Mouse (Mus musculus) retina, postnatal 1 day (tissue): ENCODE measurements around the gene Gsta2.
"Not testable (repeated sequence)": the region's sequence is repeated elsewhere in the genome, so short reads cannot be mapped to it uniquely, and the experiment has no call there.

Experiments used
- DNase-seq: peaks from one replicate; pipeline ENCODE4 v3.0.0-alpha.2; 2012

Gsta2 gene

DNA sequence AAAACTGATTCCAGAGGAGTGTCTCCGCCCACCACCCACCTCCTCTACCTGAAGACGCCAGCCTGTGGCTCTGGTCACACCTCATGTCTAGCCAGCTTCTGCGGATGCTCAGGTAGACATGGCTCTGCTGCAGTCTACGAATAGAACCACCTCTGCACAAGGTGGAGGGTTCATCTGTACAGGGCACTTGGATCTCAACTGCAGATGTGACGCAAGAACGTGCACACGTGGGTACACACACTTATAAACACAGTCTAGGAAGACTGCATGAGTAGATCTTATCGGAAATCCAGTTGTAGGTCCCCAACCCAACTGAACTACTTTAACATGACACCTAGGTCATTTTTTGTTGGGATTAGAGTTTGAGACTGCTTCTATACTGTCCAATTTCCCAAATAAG lies at the start of gene Gsta2:
Gsta2 (minus strand) TSS at position 178 of the 400 bp plus-strand sequence.
- DNase-seq, result no peak

DNA sequence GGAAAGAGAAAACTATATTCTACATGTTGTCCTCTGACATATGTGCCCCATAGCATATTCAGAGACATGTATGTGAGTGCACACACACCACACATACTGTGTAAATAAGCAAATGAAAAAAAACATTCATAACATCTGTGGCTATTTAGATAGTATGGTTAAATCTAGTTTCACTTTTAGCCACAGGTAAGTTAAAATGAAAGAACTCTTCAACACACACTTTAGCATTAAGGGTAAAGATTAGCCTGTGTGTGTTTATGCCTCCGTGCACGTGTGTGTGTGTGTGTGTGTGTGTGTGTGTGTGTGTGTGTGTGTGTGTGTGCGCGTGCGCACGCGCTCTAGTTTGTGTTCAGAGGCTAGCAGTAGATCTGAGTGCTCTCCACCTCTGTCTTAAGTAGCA lies 46.0 kb upstream of the Gsta2 start:
- DNase-seq, result no peak

DNA sequence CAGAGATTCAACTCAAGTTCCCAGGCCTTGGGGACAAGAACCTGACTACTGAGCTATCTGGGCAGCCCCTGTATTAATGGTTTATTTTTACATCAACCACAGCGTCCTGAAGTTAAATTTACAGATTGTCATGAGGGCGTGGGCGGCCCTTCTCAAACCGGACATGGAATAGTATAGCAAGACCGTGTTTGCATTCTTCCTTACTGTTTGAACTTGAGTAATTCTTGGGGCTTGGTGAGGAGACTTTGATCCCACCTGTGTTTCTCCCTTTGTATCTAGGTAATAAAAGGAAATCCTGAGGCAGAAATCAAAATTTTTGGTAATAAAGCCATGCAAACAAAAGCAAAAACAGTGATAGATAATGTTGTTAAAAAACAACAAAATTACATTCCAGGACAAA lies 45.0 kb upstream of the Gsta2 start:
- no peak for DNase-seq

DNA sequence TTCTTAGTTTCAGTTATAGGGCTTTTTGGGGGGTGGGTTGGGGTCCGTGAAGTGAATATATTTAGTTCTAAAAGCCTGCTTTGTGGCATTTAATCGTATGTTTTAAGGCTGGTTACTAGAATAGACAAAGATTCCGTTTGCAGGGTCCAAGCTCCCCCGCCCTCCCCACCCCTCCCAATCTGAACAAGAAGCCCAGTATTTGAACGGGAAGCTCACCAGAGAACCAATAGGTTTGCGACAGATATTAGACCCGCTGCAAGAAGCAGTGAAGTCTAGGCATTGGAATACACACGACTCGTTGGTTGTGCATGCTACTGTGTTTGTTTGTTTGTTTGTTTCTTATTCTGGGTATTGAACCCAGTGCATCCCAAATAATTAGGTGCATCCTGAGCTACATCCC lies 40.9 kb upstream of the Gsta2 start:
- DNase-seq, result no peak

DNA sequence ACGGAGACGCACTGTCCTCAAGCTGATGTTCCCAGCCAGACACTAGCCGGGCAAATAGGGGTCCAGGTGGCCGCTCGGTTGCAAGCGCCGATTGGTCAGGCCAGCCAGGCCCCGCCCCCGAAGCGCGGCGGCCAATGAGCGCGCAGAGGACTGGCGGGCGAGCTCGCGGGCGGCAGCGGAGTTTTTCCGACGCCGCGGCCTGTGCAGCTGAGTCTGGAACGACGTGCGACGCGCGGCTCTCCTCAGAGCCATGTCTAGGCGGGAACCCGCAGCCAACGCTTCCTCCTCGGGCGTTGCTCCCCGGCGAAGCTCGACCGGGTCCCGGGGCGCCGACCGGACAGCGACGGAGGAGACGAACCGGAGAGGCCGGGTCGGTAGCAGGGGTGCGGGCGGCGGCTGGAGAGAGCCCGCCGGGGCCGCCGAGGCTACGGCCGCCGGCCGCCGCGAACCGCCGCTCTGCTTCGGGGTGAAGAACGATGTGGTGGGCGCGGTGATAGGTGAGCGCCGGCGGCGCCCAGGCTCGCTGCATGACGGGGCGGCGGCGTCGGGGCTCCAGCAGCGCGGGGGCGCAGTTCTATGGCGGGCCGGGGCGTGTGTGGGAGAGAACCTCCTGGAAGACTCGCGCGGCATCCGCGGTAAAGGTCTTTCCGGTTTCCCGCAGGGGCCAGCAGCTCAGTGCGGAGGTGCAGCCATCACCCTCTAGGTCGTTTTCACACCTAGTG lies 40.2 kb upstream of the Gsta2 start, which contains the start of gene Ddx43:
Ddx43 (plus strand) TSS at position 148 of the 722 bp plus-strand sequence.
- peak; percentile 86 for DNase-seq

DNA sequence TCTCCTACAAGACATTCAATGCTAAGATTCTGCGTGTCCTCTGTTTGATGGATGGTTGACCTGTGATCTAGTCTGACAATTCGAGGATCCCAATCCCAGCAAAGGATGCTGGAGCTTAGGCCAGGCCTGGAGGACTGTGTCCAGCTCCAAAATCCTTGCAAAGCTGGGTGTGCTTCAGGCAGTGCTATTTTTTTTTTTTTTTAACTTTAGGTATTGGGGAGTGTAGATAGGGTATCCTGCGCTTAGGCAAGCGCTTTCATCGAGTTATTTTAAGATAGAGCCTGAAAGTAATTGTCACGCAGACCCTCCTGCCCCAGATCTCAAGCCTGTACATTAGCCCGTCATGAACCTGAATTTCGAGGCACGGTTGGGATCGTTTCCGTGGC lies 39.6 kb upstream of the Gsta2 start:
- DNase-seq, result no peak

DNA sequence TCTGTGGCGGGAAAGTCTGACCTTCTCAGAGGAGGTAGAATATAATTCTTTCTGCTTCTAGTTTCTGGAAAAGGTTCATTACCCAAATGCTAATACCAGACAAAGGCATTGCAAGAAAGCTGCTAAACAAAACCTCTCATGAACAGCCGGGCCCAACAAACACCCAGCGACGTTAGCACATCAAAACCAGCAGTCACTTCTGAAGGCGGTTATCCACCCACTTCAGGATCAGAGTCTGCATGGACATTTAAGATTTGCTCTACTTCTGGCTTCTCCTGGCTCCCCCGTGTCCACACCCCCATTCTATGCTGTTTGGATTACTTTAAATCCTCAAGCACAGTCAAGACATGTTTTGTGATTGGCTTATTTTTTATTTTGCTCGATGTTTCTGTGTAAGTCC lies 39.0 kb upstream of the Gsta2 start:
- no peak for DNase-seq

DNA sequence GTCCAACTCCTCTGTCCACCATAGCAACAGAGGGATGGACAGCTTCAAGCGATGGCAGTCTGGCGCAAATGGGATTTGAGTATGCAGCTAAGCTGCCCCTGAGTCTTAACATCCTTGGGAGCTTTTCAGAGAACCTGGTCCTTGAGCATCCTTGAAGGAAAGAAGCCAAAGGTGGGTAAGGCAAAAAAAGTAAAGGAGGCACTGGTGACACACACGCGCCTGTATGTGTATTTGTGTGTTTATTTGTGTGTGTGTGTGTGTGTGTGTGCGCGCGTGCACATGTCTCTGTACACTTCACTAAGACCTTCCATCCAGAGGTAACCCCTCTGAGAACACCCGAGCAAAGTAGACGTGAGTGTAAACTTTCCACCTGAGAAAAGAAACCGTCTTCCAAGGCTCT lies 38.2 kb upstream of the Gsta2 start:
- DNase-seq, result no peak

DNA sequence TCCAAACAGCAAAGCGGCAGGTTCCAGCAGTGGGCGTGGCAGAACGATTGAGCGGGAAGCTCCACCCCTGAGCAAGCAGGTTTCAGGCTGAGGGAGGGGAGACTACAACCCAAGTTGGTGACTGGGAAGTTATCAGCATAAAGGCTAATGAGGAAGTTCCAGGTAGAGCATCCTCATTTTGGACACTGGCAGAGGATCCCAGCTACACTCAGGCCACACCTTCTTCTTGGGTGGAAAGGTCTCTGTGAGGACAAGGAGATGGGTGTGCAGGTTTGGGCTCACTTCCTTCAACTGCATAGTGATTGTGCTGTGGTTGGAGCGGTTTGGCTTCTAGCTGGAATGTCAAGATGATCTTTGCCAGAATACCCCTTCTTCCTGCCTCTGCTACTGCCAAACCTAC lies 34.4 kb upstream of the Gsta2 start:
- no peak for DNase-seq

DNA sequence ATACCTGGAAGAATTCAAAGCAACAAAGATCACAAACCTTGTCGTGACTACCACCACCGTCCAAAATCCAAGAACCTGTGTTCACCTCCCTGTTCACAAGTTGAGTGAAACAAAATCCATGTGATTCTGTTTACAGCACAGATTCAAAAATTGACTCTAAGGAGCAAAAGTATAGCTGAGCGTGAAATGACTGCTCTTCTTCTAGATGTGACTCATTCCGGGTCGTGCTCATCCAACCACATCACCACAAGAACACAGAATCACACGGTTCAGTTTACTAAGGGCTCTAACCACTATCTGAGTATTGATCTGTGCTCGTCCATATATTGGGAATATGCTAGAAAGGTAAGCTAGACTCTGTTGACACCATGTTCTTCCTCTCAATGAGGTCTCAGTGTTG lies 31.4 kb upstream of the Gsta2 start:
- DNase-seq, result no peak

DNA sequence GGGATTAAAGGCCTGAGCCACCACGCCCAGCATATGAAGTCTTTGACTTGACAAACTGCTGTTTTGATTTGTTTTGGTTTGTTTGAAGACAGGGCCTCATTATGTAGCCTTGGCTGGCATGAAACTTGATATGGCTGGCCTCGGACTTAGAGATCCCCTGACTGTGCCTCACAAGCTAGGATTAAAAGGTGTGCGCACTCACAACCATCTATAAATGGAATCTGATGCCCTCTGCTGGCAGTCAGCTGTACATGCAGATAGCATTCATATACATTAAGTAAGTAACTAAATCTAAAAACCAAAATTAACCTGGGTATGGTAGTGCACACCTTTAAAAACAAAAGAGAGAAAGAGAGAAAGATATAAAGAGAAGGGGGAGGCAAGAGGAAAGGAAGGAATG lies 30.3 kb upstream of the Gsta2 start:
- DNase-seq, result peak; percentile 29

DNA sequence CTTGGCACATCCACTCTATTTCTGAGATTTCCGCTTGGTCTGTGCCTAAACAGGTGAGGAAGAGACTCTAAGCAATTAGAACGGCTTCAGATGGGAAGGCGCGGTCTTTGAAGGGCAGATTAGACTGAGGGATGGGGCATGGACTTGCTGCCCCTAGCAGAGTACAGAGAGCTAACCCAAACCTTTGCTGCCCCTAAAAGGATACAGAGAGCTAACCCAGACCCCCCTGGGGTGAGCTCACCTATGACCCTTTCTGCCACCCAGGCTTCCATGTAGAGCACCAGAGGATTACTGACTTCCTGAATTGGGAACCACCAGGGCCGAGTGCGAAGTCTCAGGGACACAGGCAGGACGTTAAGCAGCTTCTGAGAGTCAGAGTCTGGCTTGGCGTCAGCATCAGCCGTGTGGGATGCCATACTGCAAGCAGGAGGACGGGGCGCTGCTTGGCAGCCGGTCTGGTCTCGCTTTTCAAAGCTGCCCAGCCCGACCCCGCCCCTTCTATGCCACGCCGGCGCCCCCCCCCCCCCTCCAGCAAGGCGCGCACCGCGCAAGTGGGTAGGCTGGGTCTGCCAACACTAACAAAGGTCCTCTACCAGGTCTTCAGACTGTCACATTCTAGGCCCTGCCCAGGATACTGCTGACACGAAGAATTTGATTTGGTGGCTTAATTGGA lies 22.7 kb upstream of the Gsta2 start, which contains the start of gene Ooep:
Ooep (minus strand) TSS at position 613 of the 673 bp plus-strand sequence.
- peak; percentile 81 for DNase-seq

DNA sequence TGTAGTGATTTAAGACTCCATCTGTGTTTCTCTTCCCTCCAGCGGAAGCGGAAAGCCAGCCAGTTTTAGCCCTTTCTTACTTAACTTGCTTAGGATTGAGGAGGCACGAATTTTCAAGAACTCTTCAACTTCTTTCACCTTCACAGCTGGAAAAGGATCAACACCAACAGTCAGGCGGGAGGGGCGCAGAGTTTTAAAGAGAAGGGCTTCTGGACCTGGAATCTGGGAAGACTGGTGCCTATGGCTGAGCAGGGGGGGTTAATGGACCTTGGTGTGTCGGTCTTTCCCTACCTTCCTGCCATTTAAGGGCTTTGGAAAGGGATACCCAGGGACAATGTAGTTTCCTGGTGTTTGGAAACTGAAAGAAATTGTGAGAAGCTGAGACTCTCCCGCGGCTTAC lies 22.0 kb upstream of the Gsta2 start:
- DNase-seq, result no peak

DNA sequence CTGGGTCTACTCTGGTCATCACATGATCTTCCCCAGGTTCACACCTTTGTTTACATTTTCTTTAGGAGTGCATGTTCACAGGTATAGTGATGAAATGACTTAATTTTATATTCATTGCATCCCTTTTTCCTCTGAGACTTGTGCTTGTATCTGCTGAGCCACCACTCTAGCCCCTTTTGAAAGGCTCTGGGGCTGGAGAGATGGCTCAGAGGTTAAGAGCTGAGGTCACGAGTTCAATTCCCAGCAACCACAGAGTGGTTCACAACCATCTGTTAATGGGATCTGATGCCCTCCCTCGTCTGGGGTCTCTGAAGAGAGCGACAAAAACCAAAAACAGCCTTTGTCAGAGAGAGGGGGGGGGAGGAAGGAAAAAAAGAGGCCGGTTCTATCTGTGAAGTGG lies 19.9 kb upstream of the Gsta2 start:
- no peak for DNase-seq

DNA sequence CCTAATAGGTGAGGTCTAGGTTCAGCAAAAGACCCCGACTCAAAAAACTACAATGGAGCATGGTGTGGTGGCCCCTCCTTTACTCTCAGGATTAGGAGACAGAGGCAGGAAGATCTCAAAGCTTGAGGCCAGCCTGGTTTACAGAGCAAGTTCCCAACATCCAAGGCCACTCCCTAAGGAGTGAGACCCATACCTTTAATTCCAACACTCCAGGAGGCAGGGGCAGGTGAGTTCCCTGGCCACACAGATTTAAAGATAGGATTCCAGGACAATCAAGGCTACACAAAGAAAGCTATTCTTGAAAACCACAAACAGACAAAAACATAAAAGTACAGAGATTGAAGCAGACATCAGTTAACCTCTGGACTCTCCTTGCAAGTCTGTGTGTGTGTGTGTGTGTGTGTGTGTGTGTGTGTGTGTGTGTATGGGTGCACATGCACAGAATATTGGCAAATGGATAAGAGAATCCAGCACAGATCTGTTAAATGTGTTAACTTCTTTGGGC lies 19.3 kb upstream of the Gsta2 start:
- DNase-seq, result no peak

DNA sequence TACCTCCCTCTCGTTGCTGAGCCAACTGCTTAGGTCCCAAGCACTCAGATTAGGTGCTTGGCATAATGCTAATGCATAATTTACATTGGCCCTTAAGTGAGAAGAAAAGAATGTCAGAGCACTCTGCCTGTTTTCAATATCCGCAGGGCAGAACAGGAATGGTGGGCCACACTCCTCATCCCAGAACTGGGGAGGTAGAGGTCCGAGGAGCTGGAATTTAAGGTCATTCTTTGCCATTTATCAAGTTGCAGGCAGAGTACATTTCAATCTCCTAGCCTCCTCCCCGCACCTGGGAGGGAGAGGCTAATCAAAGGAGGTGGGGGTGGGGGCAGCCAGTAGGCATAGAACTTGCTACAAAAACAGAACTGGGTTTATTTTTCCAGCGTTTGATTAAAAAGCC lies 18.8 kb upstream of the Gsta2 start:
- DNase-seq, result no peak

DNA sequence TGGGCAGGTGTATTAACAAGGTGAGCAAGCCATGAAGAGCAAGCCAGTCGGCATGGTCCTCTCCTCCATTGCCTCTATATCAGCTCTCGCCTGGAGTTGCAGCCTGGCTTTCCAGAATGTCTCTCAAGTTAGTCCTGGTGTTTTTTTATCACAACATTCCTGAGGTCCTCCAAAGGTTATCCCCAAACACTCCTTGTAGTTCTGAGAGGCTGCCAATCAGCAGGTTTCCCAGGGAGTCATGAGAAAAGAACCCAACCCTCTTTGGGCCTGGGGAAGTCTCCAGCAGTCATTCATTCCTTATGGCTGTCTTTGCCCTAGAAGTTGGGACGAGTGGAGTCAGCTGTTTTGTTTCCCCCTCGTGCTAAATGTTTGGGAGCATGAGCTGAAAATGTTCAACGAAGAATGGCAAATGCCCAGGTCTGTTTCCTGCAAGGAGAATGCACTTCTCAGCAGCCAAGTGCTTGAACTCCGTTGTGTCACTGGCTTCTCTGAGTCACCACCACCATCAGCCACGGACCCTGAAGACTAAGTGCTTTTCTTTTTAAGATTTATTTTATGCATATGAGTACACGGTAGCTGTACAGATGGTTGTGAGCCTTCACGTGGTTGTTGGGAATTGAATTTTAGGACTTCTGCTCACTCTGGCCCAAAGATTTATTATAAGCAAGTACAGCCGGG lies 17.4 kb upstream of the Gsta2 start:
- DNase-seq, result no peak

DNA sequence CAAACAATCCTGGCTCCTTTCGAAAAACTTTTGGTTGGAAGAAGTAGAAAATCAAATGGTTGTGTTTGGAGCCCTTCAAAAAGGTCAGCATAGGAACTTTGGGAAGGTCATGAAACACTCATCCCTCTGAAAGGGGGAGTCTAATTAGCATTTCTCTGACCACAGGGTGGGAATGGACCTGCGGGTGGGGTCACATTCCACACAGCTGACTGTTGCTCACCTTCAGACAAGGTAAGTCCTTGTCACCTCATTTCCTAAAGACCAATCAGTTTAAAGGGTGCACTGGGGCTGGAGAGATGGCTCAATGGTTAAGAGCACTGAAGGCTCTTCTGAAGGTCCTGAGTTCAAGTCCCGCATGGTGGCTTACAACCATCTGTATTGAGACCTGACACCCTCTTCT lies 15.9 kb upstream of the Gsta2 start:
- no peak for DNase-seq

DNA sequence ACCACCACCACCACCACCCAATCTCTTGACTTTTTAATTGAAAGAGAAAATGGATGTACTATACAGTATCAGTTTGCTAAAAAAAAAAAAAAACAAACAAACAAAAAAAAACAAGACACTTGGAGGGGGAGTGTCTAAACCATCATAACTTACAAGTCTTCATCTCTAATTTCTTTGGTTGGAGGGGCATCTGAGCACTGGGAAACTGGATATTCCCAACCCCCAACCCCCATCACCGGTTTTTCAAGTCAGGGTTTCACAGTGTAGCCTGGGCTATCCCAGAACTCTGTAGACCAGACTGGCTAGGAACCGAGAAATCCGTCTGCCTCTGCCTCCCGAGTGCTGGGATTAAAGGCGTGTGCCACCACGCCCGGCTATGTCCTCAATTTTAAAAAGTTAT lies 14.2 kb upstream of the Gsta2 start:
- DNase-seq, result no peak

DNA sequence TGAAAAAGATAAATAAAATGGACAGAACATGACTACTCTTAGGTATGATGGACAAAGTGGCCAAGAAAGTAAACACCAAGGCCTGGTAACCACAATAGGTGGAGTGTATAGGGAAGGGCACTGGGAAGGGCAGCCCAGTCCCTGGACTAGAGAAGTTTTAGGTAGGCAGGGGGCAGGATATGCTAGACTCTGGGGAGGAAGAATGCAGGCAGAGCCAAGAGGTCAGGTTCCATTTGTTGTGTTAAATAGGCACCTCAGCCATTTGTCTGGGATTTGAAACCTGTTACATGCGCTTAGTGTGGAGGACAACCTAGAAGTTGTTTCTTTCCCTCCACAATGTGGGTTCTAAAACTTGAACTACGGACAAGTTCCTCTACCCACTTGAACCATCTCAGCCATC lies 13.8 kb upstream of the Gsta2 start:
- no peak for DNase-seq

DNA sequence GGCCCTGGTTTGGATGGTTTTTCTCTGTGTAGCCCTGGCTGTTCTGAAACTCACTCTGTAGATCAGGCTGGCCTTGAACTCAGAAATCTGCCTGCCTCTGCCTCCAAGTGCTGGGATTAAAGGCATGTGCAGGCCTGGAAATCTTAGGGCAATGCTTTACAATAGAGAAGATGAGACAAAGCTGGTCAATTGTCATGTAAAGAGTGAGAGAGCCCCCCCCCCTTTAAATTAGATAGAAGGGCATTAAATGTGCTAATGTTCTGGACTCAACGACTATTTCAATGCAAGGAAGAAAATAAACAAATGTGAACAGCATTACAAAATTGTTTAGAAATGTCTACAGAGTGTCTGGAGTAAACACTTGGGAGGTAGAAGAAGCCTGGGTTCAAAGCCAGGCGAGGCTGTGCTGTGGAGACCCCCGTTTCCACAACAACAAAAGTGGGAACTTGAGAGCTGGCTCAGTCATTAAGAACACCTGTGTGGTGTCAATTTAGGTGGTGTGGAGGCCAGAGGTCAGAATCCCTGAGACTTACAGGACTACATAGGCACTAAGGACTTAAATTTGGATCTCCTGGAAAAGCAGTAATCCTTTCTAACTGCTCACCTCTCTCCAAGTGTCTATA lies 13.2 kb upstream of the Gsta2 start:
- no peak for DNase-seq

DNA sequence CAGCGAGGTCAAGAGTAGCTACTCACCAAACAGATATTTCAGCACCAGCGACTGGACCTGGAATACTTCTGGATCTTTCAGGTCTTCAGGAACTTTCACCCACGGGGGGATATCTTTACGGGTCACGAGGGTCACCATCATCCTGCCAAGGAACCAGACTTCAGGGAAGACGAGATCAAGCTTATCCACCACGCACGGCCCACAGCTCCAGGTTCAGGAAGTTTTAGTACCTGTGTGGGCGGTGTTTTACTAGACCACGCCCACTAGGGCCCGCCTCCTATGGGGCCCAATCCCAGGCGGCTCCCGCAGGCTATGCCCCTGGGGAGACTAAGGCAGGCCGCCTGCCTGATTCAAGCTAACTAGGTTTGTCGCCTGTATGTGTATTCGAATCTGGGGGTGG lies 12.4 kb upstream of the Gsta2 start, which contains the start of gene Dppa5a:
Dppa5a (minus strand) TSS at position 219 of the 400 bp plus-strand sequence.
- not testable (repeated sequence) for DNase-seq

DNA sequence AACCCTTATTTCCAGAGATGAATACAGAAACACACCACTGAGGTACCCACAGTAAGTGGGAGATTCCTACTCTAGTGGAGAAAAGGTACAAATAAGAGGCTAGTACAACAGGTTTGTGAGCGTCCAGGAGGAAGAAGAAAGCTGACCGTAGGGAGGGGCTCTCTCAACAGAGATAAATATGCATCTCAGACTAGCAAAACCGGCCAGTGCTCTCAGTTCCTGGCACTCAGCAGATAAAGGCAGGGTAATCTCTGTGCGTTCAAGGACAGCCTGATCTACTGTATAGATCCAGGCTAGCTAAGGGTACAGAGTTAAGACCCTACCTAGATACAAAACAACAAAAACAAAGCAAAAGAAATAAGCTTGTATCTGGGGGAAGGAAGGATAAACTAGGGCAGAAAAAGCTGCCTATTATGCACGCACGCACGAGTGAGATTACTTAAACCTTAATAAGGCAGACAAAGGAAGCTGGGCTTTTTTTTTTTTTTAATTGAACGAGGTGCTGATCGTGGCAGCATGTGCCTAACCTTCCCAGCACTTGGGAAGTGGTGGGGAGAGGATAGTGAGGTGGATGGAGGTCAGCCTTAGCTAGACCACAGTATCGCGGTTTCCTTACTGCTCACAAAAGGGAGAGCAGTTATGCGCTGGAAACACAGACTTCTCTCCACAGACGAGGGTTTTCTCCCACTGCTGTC lies 10.4 kb upstream of the Gsta2 start:
- DNase-seq, result no peak
